Mouse (Mus musculus) heart, adult 2 months (tissue): ENCODE data around the gene Heatr1.

Experiments
- EP300 ChIP-seq: fragments of 200-500 bp; IDR thresholded peaks from 2 replicates; pipeline ENCODE4 v1.6.1; 2011; ENCODE audit warnings: low read depth, low read length, control low read depth; ENCODE audit not compliant: insufficient read depth
- POLR2A ChIP-seq: fragments of 200-500 bp; IDR thresholded peaks from 2 replicates; pipeline ENCODE4 v1.6.1; 2011; ENCODE audit warnings: mild to moderate bottlenecking, low read depth, low read length, control low read depth; ENCODE audit not compliant: insufficient read depth

DNA sequence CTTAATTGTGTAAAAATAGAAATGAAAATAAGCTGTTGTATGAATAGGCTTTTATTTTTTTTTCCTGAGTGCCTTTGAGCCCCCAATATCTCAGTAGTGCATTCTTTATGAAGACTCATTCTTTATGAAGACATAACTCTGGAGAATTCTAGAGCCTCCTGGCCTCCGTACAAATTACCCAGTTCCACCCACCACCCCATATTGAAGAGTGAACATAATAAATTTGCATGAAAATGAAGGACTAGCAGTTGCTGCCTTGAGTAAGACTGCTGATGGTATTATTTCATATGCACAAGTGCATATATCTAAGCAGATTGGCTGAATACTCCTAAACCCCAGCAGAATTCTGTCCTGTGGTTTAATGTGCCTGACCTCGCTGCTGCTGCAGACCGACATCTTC lies 44.8 kb downstream of the Heatr1 start:
- TF ChIP-seq EP300 (no peak), POLR2A (no peak)
